Mouse (Mus musculus) heart, postnatal 0 days (tissue): ENCODE data around the gene Met. TPM values are rescaled to one million over a fixed set of nuclear protein-coding genes. Genes with fewer than 3 reads are reported as not detected.

Source experiments
- ATAC-seq: fragments of 200-750 bp; cut with Nextera tagmentation; 2 replicates; pipeline ENCODE4 v1.8.0; 2017; ENCODE audit warnings: low read depth, moderate number of reproducible peaks, moderate library complexity; ENCODE audit not compliant: insufficient read depth
- DNase-seq: peaks from one replicate; pipeline ENCODE4 v3.0.0-alpha.2; 2016; ENCODE audit warnings: low spot score
- H3K27ac ChIP-seq: fragments of 300-500 bp; sonication (generic); 2 replicates; pipeline ENCODE4 v1.5.1; 2014; ENCODE audit warnings: low read depth, mild to moderate bottlenecking
- H3K27me3 ChIP-seq: fragments of 300-500 bp; sonication (generic); 2 replicates; pipeline ENCODE4 v1.6.1; 2014; ENCODE audit warnings: low read length, mixed read lengths; ENCODE audit not compliant: control insufficient read depth, insufficient read depth
- H3K36me3 ChIP-seq: fragments of 300-500 bp; sonication (generic); replicated peaks from 2 replicates; pipeline ENCODE4 v1.6.1; 2014; ENCODE audit warnings: low read length, mixed read lengths; ENCODE audit not compliant: control insufficient read depth, insufficient read depth
- H3K4me1 ChIP-seq: fragments of 300-500 bp; sonication (generic); 2 replicates; pipeline ENCODE4 v1.6.1; 2014; ENCODE audit warnings: antibody characterized with exemption; ENCODE audit not compliant: control insufficient read depth, insufficient read depth
- H3K4me2 ChIP-seq: fragments of 300-500 bp; sonication (generic); 2 replicates; pipeline ENCODE4 v1.6.1; 2014; ENCODE audit warnings: low read depth, mild to moderate bottlenecking, low read length, moderate library complexity
- H3K4me3 ChIP-seq: fragments of 300-500 bp; sonication (generic); 2 replicates; pipeline ENCODE4 v1.5.1; 2014; ENCODE audit warnings: low read depth, low read length
- H3K9ac ChIP-seq: fragments of 300-500 bp; sonication (generic); replicated peaks from 2 replicates; pipeline ENCODE4 v1.6.1; 2014; ENCODE audit warnings: low read depth, low read length, mixed read lengths
- H3K9me3 ChIP-seq: fragments of 300-500 bp; sonication (generic); replicated peaks from 2 replicates; pipeline ENCODE4 v1.6.1; 2016; ENCODE audit warnings: low read length; ENCODE audit not compliant: control insufficient read depth
- CTCF ChIP-seq: IDR thresholded peaks from 2 replicates; pipeline ENCODE4 v1.5.1; 2016; ENCODE audit warnings: antibody characterized with exemption, control low read depth, low read depth
- EP300 ChIP-seq: IDR thresholded peaks from 2 replicates; pipeline ENCODE4 v1.6.1; 2016; ENCODE audit warnings: antibody characterized with exemption, low read depth
- WGBS: fragments of 180-500 bp; shearing (Covaris S2); extraction: QIAGEN DNeasy Blood & Tissue Kit; methylation state at CpG from one replicate; pipeline ENCODE4 v1.1.7; 2014; 5-methylcytosine and 5-hydroxymethylcytosine counted together
- polyA plus RNA-seq: library from polyadenylated mRNA; unstranded; fragments of >200 nt; fragmentation: Nextera tagmentation; extraction: Ambion mirVana; gene quantifications from 2 replicates; pipeline ENCODE4 v1.2.1, GENCODE M21; 2015
- total RNA-seq: library from RNA; depleted of rRNA; stranded (reverse); fragments of >200 nt; gene quantifications from 2 replicates; pipeline ENCODE4 v1.2.3, GENCODE M21; 2014; ENCODE audit warnings: low replicate concordance

Gene Met
- total and polyA plus RNA-seq, 2 experiments from 2014 or later = 0.61 to 2.7 TPM

- no peaks in the 10 kb centered on the region for H3K4me1 ChIP-seq
- no peak for TF ChIP-seq EP300
- no peak for TF ChIP-seq CTCF
- H3K4me2 ChIP-seq = no peak overlapping the region
- no peak overlapping the region for H3K9ac ChIP-seq
- ATAC-seq (no peak), DNase-seq (no peak)
- WGBS = 87% methylated on average over 7 of the region's 7 CpGs
- no peak overlapping the region for H3K4me3 ChIP-seq
- no peaks in the 10 kb centered on the region for H3K9me3 ChIP-seq
- no peaks in the 10 kb centered on the region for H3K27me3 ChIP-seq
- no peaks in the 10 kb centered on the region for H3K36me3 ChIP-seq
- H3K27ac ChIP-seq = no peak overlapping the region
Measured at GRCm38 (mm10) chr6:17554263-17554662, 90.7 kb downstream of the Met start.

GRCm38 (mm10) chr6:17554757-17555156, 91.2 kb downstream of the Met start:
- Histone ChIP-seq H3K27ac (no peak overlapping the region), H3K27me3 (no peaks in the 10 kb centered on the region), H3K9me3 (no peaks in the 10 kb centered on the region), H3K4me3 (no peak overlapping the region), H3K36me3 (no peaks in the 10 kb centered on the region), H3K4me1 (no peaks in the 10 kb centered on the region), H3K9ac (no peak overlapping the region), H3K4me2 (no peak overlapping the region)
- WGBS = 54% methylated on average over 3 of the region's 3 CpGs
- TF ChIP-seq CTCF (no peak), EP300 (no peak)
- ATAC-seq = no peak
- no peak for DNase-seq

DNA sequence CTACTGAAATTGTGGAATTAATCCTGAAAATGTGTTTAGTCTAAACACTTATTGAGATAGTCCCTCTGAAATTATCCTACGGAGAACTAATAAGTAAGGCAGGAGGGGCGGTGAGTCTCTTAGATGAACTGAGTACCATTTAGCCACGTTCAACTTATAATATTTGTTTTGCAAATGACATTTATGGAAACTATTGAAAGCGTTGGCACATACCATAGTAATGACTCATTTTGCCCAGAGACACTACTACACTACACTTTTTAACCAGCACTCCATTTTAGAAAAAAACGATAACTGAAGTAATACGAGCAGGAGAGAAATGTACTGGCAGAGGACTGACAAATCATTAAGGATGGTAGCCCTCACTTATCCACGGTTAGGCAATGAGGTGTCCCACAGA, 92.1 kb downstream of the Met start:
- Histone ChIP-seq H3K9me3 (no peaks in the 10 kb centered on the region), H3K36me3 (no peaks in the 10 kb centered on the region), H3K4me3 (no peak overlapping the region), H3K4me1 (no peaks in the 10 kb centered on the region), H3K4me2 (no peak overlapping the region), H3K27ac (no peak overlapping the region), H3K9ac (no peak overlapping the region), H3K27me3 (no peaks in the 10 kb centered on the region)
- DNase-seq = no peak
- WGBS = 76% methylated on average over 7 of the region's 7 CpGs
- TF ChIP-seq EP300 (no peak), CTCF (no peak)
- ATAC-seq = no peak

- no peak for DNase-seq
- WGBS = 75% methylated on average over 4 of the region's 4 CpGs
- Histone ChIP-seq H3K9me3 (no peaks in the 10 kb centered on the region), H3K4me2 (no peak overlapping the region), H3K36me3 (no peaks in the 10 kb centered on the region), H3K27ac (no peak overlapping the region), H3K27me3 (no peaks in the 10 kb centered on the region), H3K9ac (no peak overlapping the region), H3K4me1 (no peaks in the 10 kb centered on the region), H3K4me3 (no peak overlapping the region)
- TF ChIP-seq CTCF (no peak), EP300 (no peak)
- no peak for ATAC-seq
Measured at GRCm38 (mm10) chr6:17559657-17560056, 96.1 kb downstream of the Met start.

DNA sequence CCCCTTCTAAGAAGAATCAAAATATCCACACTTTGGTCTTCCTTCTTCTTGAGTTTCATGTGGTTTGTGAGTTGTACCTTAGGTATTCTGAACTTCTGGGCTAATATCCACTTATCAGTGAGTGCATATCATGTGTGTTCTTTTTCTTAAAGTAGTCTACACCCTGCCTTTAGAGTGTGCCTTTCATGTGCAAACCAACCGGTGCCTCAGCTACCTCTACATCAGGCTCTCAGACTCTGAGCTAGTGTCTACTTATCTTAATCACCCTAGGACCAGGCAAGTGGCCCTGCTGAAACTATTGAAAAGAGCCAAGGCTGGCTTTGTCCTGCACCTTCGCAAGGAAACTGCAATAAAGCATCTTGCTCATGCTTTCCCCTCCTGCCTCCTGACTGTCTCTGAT, 97.7 kb downstream of the Met start:
- TF ChIP-seq CTCF (no peak), EP300 (no peak)
- Histone ChIP-seq H3K36me3 (no peaks in the 10 kb centered on the region), H3K4me1 (no peaks in the 10 kb centered on the region), H3K4me3 (no peak overlapping the region), H3K9me3 (no peaks in the 10 kb centered on the region), H3K4me2 (no peak overlapping the region), H3K27ac (no peak overlapping the region), H3K27me3 (no peaks in the 10 kb centered on the region), H3K9ac (no peak overlapping the region)
- 60% methylated on average over 2 of the region's 2 CpGs for WGBS
- no peak for DNase-seq
- no peak for ATAC-seq

DNA sequence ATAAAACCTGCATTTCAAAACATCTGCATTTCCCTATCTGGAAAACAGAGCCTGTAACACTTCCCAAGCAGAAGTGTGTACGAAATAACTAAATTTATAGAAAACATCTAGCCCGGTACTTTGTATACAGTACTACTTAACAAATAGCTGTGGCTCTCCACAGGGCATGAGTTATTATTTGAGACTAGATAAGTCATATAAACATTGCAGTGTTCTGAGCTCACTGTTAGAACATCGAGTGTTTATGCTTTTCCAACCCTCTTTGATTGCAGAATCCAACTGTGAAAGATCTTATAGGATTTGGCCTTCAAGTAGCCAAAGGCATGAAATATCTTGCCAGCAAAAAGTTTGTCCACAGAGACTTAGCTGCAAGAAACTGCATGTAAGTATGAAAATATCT, 98.3 kb downstream of the Met start:
- Histone ChIP-seq H3K9me3 (no peaks in the 10 kb centered on the region), H3K4me3 (no peak overlapping the region), H3K36me3 (no peaks in the 10 kb centered on the region), H3K27me3 (no peaks in the 10 kb centered on the region), H3K9ac (no peak overlapping the region), H3K27ac (no peak overlapping the region), H3K4me1 (no peaks in the 10 kb centered on the region), H3K4me2 (no peak overlapping the region)
- no peak for ATAC-seq
- 76% methylated on average over 3 of the region's 3 CpGs for WGBS
- TF ChIP-seq EP300 = no peak
- no peak for TF ChIP-seq CTCF
- DNase-seq = no peak
